In genomic region chr1:109929483-109930255, GRCm38 (mm10) we compare ENCODE assay signal across 34 mouse cellular contexts. TPM values are rescaled to one million over a fixed set of nuclear protein-coding genes. Genes with fewer than 3 reads are reported as not detected.
A peak's percentile ranks its signal among the peaks of the same experiment; 100 is the strongest.
DNase-seq lines count a peak whose midpoint lies in the region; ATAC-seq and TF ChIP-seq lines count a peak whose summit lies in the region.
"Had no signal": no experiment of that assay in that cellular context is flagged by ENCODE, and none has a peak within 500 bp of the region (broad histone marks: within the 10 kb centered on the region; RNA-seq: fewer than 3 reads in every experiment).

No protein-coding gene starts in this region.

- no peak overlapping the region for H3K9ac ChIP-seq in heart, embryonic 13.5 days
- H3K9ac ChIP-seq in hindbrain, embryonic 11.5 days (ENCODE audit: low read depth, low read length): no peak overlapping the region
- H3K9ac ChIP-seq: hindbrain, embryonic 13.5 days; liver, embryonic 14.5 days; midbrain, embryonic 13.5 days had no signal

- ATAC-seq in heart, embryonic 13.5 days (ENCODE audit: extremely low read depth, insufficient number of reproducible peaks, low FRiP score, low TSS enrichment): peak; percentile 25; the same call in 1 of the 2 replicates
- no peak for ATAC-seq in hindbrain, embryonic 11.5 days (ENCODE audit: low FRiP score)
- ATAC-seq: forebrain, embryonic 14.5 days; intestine, embryonic 16.5 days; midbrain, embryonic 13.5 days; Patski had no signal

- WGBS in heart, embryonic 13.5 days: 49% methylated on average over 2 of the region's 2 CpGs
- WGBS in thymus, adult 2 months: 80% methylated on average over 2 of the region's 2 CpGs
- 86% methylated on average over 2 of the region's 2 CpGs for WGBS in hindbrain, embryonic 11.5 days

- H3K4me1 ChIP-seq in heart, embryonic 13.5 days: no peaks in the 10 kb centered on the region
- H3K4me1 ChIP-seq in thymus, adult 2 months (replicated peaks; ENCODE audit: control insufficient read depth, insufficient read depth, low read length): no peaks in the 10 kb centered on the region
- H3K4me1 ChIP-seq in hindbrain, embryonic 11.5 days (replicated peaks; ENCODE audit: control insufficient read depth, insufficient read depth, low read length): no peaks in the 10 kb centered on the region
- H3K4me1 ChIP-seq: hindbrain, embryonic 13.5 days; midbrain, embryonic 13.5 days had no signal

- no peak overlapping the region for H3K4me3 ChIP-seq in heart, embryonic 13.5 days
- H3K4me3 ChIP-seq in thymus, adult 2 months (ENCODE audit: control insufficient read depth, insufficient read depth, low read length): no peak overlapping the region
- H3K4me3 ChIP-seq in hindbrain, embryonic 11.5 days (ENCODE audit: low read depth, low read length): no peak overlapping the region
- H3K4me3 ChIP-seq: gastrocnemius, adult 2 months; heart, adult 2 months; hindbrain, embryonic 13.5 days; midbrain, embryonic 13.5 days had no signal

- H3K27me3 ChIP-seq in heart, embryonic 13.5 days (replicated peaks): no peaks in the 10 kb centered on the region
- H3K27me3 ChIP-seq in thymus, adult 2 months (ENCODE audit: control insufficient read depth, insufficient read depth, low read length): no peaks in the 10 kb centered on the region
- no peaks in the 10 kb centered on the region for H3K27me3 ChIP-seq in hindbrain, embryonic 11.5 days (ENCODE audit: control insufficient read depth, insufficient read depth, low read length)
- H3K27me3 ChIP-seq: hindbrain, embryonic 13.5 days; midbrain, embryonic 13.5 days; Patski had no signal

- no peak overlapping the region for H3K4me2 ChIP-seq in heart, embryonic 13.5 days
- H3K4me2 ChIP-seq in hindbrain, embryonic 11.5 days (replicated peaks; ENCODE audit: low read depth, low read length): no peak overlapping the region
- H3K4me2 ChIP-seq: hindbrain, embryonic 13.5 days; midbrain, embryonic 13.5 days had no signal

- no peak for DNase-seq in heart, postnatal 25 days (ENCODE audit: low spot score)
- DNase-seq in brain, adult 2 months (ENCODE audit: low read depth, low spot score): peak; percentile 88
- peak; percentile 62 to 67 for DNase-seq in cerebellum, adult 18-20 months
- DNase-seq in cerebellum, postnatal 10 days: peak; percentile 34 to 45
- no peak for DNase-seq in thymus, adult 2 months
- no peak for DNase-seq in hindbrain, embryonic 11.5 days (ENCODE audit: low spot score)
- DNase-seq in ovary, postnatal 36 days (ENCODE audit: low spot score): no peak
- DNase-seq: adrenal gland, postnatal 25 days; gastrocnemius, adult 2 months; gastrocnemius, postnatal 36 days; heart, adult 2 months; heart, postnatal 14 days; kidney, adult 8-10 months; kidney, postnatal 10 days; liver; lung, adult 2 months; lung, postnatal 10 days; retina, postnatal 1 day; right cerebral cortex, postnatal 25 days; spleen, adult 18-20 months; thymus, postnatal 4 days had no signal

- intact Hi-C loops in heart, postnatal 25 days (cut with DNase I): no loop called here

- H3K9me3 ChIP-seq in heart, embryonic 13.5 days: no peaks in the 10 kb centered on the region
- no peaks in the 10 kb centered on the region for H3K9me3 ChIP-seq in hindbrain, embryonic 11.5 days (ENCODE audit: control insufficient read depth, low read length)
- H3K9me3 ChIP-seq: hindbrain, embryonic 13.5 days; midbrain, embryonic 13.5 days had no signal

- H3K36me3 ChIP-seq in heart, embryonic 13.5 days: no peaks in the 10 kb centered on the region
- no peaks in the 10 kb centered on the region for H3K36me3 ChIP-seq in thymus, adult 2 months (ENCODE audit: control insufficient read depth, insufficient read depth, low read length)
- H3K36me3 ChIP-seq in hindbrain, embryonic 11.5 days (ENCODE audit: control insufficient read depth, insufficient read depth, low read length): no peaks in the 10 kb centered on the region
- H3K36me3 ChIP-seq: hindbrain, embryonic 13.5 days; midbrain, embryonic 13.5 days had no signal

- no peak for TF ChIP-seq POLR2A in thymus, adult 2 months (IDR thresholded peaks at IDR 0.05; ENCODE audit: control insufficient read depth, extremely low read depth, insufficient read depth, low read length, poor library complexity)

- H3K27ac ChIP-seq in heart, embryonic 13.5 days (replicated peaks): no peak overlapping the region
- H3K27ac ChIP-seq in thymus, adult 2 months (ENCODE audit: control insufficient read depth, insufficient read depth, low read length): no peak overlapping the region
- H3K27ac ChIP-seq in hindbrain, embryonic 11.5 days (ENCODE audit: low read depth, low read length): no peak overlapping the region
- H3K27ac ChIP-seq: gastrocnemius, adult 2 months; heart, adult 2 months; hindbrain, embryonic 13.5 days; liver, embryonic 14.5 days; macrophage; midbrain, embryonic 13.5 days; stomach, postnatal 0 days had no signal

- TF ChIP-seq CTCF in thymus, adult 2 months (IDR thresholded peaks at IDR 0.05; ENCODE audit: borderline replicate concordance, control insufficient read depth, extremely low read depth, insufficient read depth, low read length, poor library complexity): no peak

RNA-seq across cellular contexts. Expression of gene Cdh7, which starts 52.6 kb away (rescaled TPM):
- 0.23 and 0.25 TPM in 2 replicates for polyA plus RNA-seq in heart, embryonic 13.5 days (2015; fragmentation: Nextera tagmentation; extraction: Ambion mirVana)
- total RNA-seq in heart, postnatal 25 days (2021): not detected
- polyA plus RNA-seq in thymus, adult 2 months (2012; rRNA removed): 0.06 TPM in 1 of 2 replicates, not detected in the other
- 3.1 and 3.4 TPM in 2 replicates for polyA plus RNA-seq in hindbrain, embryonic 11.5 days (2014; fragmentation: Nextera tagmentation; extraction: Ambion mirVana)
- total RNA-seq: adrenal gland, postnatal 25 days; gastrocnemius, adult 2 months; gastrocnemius, postnatal 36 days; heart, adult 2 months; heart, postnatal 14 days; megakaryocyte-erythroid progenitor cell, adult 5-6 weeks; MEL; monocyte, adult 5-6 weeks had no signal
- polyA plus RNA-seq: heart, adult 2 months; heart, embryonic 14.5 days; lung, adult 2 months; macrophage; Patski had no signal

Comparison
In these comparisons a context has a peak if more than half of its experiments do, and no peak if none do; other contexts are left out.
1. DNase-seq: peak in brain, adult 2 months (single experiment), cerebellum, adult 18-20 months (2 of 2) and cerebellum, postnatal 10 days (2 of 2); none in heart, postnatal 25 days (single experiment), thymus, adult 2 months (single experiment), hindbrain, embryonic 11.5 days (single experiment) and ovary, postnatal 36 days (single experiment).